Mouse (Mus musculus) ES-E14 (cell line): ENCODE results near the gene Dnmt3a.

ENCODE experiments used
- CHD2 ChIP-seq: IDR thresholded peaks from 2 replicates; pipeline ENCODE4 v1.6.1; 2014; ENCODE audit warnings: mild to moderate bottlenecking, low read depth, low read length, inconsistent platforms
- HCFC1 ChIP-seq: IDR thresholded peaks from 2 replicates; pipeline ENCODE4 v1.6.1; 2012; ENCODE audit warnings: low read length, inconsistent platforms, borderline replicate concordance; ENCODE audit not compliant: insufficient read depth
- MAFK ChIP-seq: IDR thresholded peaks from 2 replicates; pipeline ENCODE4 v1.6.1; 2014; ENCODE audit warnings: mild to moderate bottlenecking, low read depth, low read length, inconsistent platforms; ENCODE audit not compliant: insufficient read depth

DNA sequence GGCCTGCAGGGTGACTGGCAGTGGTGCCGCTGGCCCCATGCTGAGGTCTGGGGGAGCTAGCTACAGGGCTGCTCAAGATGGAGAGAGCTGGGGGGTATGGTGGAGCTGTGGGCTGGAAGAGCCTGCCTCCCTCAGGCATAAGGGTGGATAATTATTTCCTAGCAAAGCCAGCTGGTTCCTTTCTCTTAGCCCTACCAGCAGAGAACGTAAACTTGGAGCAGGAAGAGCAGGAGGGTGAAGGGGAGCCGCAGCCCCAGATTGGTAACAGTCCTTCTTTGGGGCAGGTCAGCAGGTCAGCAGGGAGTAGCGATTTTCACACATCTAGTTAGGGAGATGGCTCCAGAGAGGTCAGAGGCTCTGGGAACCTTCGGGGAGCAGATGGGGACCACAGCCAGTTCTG, 44.4 kb downstream of the Dnmt3a start:
- no peak for TF ChIP-seq CHD2
- TF ChIP-seq MAFK, result no peak
- TF ChIP-seq HCFC1, result no peak
